Mouse (Mus musculus): ENCODE measurements at regions not wholly inside any gene's neighbourhood (a gene's known extent, or its start where the extent isn't known, plus 50 kb on each side); places are given as distances from the start of the nearest gene placed in this dataset.
A peak's percentile ranks its signal among the peaks of the same experiment; 100 is the strongest.

DNA sequence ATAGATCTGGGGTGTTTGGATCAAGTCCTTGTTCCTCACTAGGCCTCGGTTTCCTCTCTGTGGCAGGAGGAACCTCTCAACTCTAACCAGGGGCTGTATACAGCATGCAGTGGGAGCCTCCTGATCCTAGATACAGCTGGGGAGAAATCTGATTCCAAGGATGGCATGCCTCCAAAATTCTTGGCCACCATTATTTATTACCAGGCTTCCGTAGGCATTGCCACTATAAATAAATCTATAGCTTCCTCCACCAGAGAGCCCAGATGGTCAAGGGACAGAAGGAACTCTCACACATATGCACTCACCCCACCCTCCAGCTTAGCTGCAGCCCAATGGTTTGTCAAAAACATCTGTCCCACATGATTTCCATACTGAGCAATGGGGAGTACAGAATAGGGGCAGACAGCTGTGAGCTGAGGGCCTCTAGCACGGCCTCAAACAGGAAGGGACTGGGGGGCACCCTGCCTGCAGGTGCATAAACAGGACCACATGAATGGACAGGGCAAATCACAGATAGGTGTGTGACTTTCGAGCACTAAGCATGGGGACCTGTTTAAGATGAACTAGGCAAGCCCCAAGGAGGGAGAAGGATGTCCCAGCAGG lies 100.8 kb upstream of the Mgme1 start:
- no peak for ATAC-seq (ENCODE audit: low TSS enrichment)

GRCm38 (mm10) chr2:144172100-144172770 lies 98.2 kb upstream of the Mgme1 start:
- peak; percentile 98 for ATAC-seq (ENCODE audit: low TSS enrichment)

DNA sequence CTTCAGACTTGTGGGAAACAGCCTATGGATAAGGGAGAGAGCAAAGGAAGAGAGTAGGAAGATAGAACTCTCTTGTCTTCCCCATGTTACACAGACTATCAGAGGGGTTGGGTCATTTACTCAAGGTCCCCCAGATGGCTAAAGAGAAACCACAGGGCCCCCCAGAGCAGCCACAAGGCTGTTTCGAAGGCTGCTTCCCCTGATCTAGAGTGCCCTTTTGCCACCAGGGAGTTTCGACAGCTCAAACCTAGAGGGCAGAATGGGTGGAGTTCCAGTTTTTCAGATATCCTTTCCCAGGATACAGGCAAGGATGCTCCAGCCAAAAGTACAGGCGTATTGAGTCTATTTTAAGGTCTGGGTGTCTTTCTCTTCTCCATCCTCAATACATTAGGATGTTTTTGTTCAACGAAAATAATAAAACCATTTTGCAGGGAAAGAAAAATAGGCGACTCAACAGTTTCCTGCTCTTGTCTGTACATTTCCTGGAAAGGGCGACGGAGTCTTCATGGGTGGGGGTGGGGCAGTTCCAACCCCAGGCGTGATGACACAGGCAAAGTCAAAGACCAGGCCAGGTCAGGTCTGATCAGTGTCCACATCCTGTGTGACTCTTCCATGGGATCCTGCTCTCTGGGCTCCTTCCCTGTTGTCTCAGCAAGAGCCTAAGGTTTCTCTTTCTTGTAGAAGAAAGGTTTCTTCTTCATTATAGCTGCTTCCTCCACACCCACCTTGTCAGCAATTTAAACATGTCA lies 96.9 kb upstream of the Mgme1 start:
- ATAC-seq (ENCODE audit: low TSS enrichment) = no peak

DNA sequence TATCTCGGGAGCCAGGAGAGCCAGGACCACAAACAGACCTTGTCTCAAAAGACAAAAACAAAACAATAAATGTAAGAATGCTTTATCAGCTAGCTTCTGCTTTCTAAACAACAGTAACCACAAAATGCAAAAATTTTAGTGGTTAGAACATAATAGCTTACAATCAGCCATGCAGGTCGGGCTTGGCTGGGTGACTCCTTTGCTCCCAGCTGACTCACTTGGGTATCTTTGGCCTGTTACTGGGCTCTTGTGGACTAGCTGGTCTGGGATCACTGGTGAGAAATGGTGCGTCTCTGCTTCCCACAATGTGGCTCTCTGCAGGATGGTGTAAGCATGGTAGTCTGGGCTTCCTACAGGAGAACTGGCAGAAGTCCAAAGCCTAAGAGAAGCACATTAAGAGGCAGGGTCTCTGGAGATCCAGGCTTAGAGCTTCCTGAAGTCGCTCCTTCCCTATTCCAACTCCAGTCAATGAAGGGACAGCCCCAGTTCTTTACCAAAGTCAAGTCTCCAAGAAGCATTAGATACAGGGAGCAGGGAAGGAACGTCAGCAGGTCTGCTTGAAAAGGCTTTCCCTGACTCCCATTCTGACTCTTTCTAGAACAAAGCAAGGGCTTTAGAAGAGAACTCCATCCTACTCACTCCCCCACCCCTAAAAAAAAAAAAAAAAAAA lies 96.0 kb upstream of the Mgme1 start:
- ATAC-seq (ENCODE audit: low TSS enrichment) = no peak

DNA sequence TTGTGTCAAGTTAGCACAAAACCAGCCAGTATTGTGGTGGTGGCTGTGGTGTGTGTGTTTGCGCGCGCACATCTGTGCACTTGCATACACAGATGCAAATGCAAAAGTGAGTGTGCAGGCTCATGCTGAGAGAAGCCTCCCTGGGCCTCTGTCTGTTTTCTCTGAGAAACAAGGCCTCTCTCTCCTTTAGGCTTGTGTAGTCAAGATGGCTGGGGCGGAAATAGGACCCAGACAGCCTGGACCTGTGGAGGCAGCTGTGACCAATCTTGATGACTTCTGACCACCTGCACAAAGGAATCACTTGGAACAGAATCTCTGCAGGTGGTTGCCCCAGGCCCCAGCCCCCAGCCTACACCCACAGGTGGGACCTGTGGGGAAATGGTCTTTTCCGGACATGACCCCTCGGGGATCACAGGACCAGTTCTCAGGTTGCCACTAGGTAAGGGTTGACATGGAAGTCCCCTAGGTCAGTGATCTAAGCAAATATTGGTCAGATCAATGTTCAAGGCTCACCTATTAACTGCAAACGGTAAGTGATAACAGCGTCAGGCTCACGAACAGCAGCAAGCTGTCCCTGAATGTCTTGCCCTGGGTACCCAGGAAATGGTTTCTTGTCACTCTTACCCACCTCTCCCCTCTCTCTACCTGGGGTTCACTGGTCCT lies 93.8 kb upstream of the Mgme1 start:
- ATAC-seq (ENCODE audit: low TSS enrichment) = no peak

GRCm38 (mm10) chr2:144177268-144177667 lies 93.2 kb upstream of the Mgme1 start:
- peak; percentile 46 for ATAC-seq (ENCODE audit: low TSS enrichment)

GRCm38 (mm10) chr2:144177920-144178319 lies 92.5 kb upstream of the Mgme1 start:
- ATAC-seq (ENCODE audit: low TSS enrichment) = no peak

- ATAC-seq (ENCODE audit: low TSS enrichment) = no peak
Observed at GRCm38 (mm10) chr2:144182108-144182507, 88.4 kb upstream of the Mgme1 start.

DNA sequence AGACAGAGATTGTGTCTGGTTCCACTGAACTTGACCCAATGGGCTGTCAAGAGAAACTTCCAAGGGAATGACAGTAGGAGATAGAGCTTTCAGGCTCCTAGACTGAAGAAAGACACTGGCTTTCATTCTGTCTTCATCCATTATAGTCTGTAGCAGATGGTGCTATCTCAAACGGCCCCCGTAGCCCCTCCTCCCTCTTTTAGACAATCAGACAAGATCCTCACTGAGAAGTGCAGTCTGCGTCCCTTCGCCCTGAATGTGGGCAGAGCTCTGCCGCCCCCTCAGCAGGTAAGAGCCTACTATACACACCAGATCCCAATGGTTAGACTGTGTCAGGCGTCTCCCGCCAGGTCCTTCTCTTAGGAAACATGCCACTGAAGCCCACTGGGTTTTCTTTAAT lies 87.9 kb upstream of the Mgme1 start:
- no peak for ATAC-seq (ENCODE audit: low TSS enrichment)

DNA sequence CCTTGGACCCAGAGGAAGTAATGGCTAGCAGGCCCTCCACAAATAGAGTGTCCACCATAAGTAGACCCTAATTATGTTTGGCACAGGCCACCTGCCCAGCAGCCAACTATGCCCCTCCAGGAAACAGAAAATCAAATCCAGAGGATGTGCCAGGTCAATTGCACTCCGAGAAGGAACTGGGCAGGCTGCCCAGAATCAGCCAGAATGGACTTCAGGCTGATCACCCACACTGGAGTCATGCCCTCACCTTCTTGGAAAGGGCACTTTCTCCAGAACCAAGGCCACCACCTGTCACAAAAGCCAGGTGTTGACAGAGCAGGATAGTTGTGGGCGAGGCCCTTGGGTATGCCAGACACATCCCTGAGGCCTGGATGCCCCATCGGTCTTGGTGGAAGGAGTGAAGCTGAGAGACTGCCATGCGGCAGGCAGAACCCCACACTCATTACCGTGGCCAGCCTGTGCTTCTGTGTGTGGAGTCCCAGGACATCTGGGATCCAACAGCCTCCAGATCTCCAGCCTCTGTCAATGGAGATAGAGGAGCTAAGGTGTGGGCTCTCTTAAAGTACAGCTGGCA lies 87.0 kb upstream of the Mgme1 start:
- ATAC-seq (ENCODE audit: low TSS enrichment) = no peak

DNA sequence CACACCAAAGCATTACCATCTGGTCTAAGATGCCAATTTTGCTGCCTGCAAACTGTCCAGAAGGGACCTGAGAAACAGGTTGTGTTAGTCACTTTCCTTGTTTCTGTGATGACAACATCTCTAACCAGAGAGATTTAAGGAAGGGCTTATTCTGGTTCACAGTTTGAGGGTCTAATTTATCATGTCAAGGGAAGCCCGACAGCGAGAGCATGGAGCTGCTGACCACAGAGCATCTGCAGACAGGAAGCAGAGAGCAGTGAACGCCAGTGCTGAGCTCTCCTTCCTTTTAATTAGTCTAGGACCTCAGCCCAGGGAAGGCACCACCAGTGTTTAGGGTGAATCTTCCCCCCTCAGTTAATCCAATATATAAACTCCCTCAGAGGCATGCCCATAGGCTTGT lies 85.3 kb upstream of the Mgme1 start:
- no peak for ATAC-seq (ENCODE audit: low TSS enrichment)

DNA sequence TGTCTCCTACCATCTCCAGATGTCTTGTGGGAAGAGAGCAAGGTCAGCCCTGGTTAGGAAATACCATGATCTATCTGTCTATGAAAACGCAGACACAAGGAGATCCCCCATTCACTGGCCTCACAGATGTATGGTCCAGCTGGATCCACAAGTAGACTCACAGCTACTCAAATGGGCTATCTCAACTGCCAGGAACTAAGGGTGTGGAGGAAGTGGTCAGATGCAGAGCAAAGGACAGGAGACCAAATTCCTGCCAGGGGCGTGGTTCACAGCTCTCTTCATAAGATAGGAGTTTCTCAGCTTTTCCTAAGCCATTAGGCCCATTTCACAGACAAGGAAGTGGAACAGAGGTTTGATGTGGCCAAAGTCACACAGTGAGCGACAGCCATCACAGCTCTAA lies 84.0 kb upstream of the Mgme1 start:
- no peak for ATAC-seq (ENCODE audit: low TSS enrichment)

DNA sequence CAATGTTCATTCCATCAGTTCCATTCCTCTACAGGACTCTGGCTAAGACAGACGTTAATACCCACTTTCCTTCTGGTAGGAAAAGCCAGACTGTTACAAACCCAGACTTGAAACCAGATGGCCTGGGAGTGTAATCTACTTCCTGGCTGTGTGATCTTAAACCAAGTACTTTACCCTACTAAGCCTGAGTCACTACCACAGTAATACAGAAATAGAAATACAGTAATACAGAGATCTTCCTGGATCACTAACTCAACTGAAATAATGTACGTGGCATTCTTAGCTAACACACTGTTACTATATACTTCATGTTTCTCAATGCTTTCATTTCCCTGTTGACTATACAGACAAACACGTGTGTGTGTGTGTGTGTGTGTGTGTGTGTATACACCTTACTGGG lies 82.4 kb upstream of the Mgme1 start:
- ATAC-seq (ENCODE audit: low TSS enrichment) = no peak

- no peak for ATAC-seq (ENCODE audit: low TSS enrichment)
Observed at GRCm38 (mm10) chr2:144188485-144188884, 82.0 kb upstream of the Mgme1 start.

- no peak for ATAC-seq (ENCODE audit: low TSS enrichment)
Observed at GRCm38 (mm10) chr2:144189756-144190155, 80.7 kb upstream of the Mgme1 start.

GRCm38 (mm10) chr2:144191018-144191417 lies 79.4 kb upstream of the Mgme1 start:
- no peak for ATAC-seq (ENCODE audit: low TSS enrichment)

GRCm38 (mm10) chr2:144191707-144192106 lies 78.8 kb upstream of the Mgme1 start:
- no peak for ATAC-seq (ENCODE audit: low TSS enrichment)

DNA sequence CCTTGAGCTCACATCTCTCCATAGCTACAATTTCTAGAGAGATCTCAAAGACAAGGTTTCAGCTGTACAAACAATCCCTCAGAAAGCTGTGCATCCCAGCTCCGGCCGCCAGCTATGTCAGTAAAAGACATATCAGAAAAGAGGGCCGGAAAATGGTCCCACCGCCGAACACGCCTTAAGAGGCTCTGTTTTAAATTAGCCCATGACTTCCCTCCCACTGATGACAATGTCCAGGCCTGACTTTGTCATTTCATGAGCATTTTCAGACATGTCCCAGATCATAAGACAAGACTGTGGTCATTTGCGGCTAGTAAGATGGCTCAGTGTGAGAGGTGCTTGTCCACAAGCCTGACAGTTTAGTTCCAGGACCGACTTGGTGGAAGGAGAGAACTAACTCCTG lies 78.0 kb upstream of the Mgme1 start:
- ATAC-seq (ENCODE audit: low TSS enrichment) = no peak

GRCm38 (mm10) chr2:144195851-144196250 lies 74.6 kb upstream of the Mgme1 start:
- no peak for ATAC-seq (ENCODE audit: low TSS enrichment)

GRCm38 (mm10) chr2:144197139-144197538 lies 73.3 kb upstream of the Mgme1 start:
- no peak for ATAC-seq (ENCODE audit: low TSS enrichment)

GRCm38 (mm10) chr2:144198326-144199051 lies 72.0 kb upstream of the Mgme1 start:
- ATAC-seq (ENCODE audit: low TSS enrichment) = no peak
